Mouse (Mus musculus): Measurements from ENCODE around the gene Coq8b. TPM values are rescaled to one million over a fixed set of nuclear protein-coding genes. Genes with fewer than 3 reads are reported as not detected.
A peak's percentile ranks its signal among the peaks of the same experiment; 100 is the strongest.

Coq8b gene
- polyA plus RNA-seq, 1 experiment from 2014 or later = 26.4 TPM

DNA sequence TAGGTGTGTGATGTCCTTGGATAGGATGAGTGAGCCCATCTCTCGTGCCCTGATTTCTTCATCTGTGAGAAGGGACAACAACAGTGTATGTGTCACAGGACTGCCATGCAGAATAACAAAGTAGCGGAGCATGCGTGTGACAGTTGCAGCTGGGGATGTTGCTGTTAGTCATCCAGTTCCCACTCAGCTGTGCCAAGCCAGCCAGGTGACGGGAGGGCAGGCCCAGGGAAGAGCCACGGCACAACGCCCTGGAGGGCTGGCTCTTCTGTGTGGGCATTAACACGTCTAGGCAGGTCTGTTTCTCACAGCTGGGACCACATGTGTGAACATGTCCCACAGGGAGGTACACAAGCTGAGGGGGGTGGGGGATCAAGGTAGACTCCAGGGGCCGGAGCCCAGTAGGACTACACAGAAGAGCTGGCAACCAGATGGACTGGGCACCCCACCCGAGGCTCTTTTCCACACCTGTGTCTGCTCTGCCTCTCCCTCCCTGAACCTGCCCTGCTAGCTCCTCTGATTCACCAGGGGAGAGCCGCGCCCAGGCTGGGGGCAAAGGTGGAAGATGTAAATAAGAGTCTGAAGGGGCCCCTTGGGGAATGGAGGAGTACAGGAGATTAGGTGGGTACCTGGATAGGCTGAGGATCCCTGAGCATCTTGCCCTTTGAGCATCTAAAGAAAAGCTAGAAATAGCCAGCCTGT, 7.8 kb upstream of the Coq8b start:
- Histone ChIP-seq H3K4me2 (ENCODE audit: low read depth, low read length) (peak overlapping the region; percentile 76), H3K4me1 (ENCODE audit: control insufficient read depth, insufficient read depth, low read length) (peaks cover 41% of the 10 kb centered on the region), H3K36me3 (ENCODE audit: control insufficient read depth, insufficient read depth, low read length) (no peaks in the 10 kb centered on the region), H3K27me3 (ENCODE audit: control insufficient read depth, insufficient read depth, low read length) (no peaks in the 10 kb centered on the region), H3K9me3 (replicated peaks; ENCODE audit: control insufficient read depth, low read length) (no peaks in the 10 kb centered on the region), H3K9ac (ENCODE audit: low read length) (peak overlapping the region; percentile 32), H3K27ac (ENCODE audit: low read length) (peak overlapping the region; percentile 77), H3K4me3 (replicated peaks; ENCODE audit: low read length) (peak overlapping the region; percentile 91)
- peak; percentile 64 for ATAC-seq (ENCODE audit: insufficient read depth, low FRiP score)
- 46% methylated on average over 11 of the region's 11 CpGs for WGBS

DNA sequence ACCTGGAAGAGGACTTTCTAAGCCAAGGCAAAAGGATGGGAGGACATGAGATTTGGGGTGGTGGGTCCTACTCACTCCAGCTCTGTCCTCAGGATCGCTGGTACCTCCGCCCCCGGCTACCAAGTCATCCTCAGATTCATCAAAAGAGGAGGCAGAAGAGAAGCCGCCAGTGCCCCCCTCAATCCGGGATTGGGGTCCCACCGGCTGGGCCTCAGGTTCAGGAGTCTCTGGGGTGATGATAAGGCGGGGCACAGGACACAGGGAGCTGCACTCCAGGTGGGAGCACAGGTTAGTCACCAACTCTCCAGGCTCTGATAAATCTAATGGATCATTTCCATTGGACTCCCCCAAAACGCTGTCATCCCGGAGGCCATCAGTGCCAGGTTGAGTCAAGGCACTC, 5.5 kb upstream of the Coq8b start:
- Histone ChIP-seq H3K4me2 (ENCODE audit: low read depth, low read length) (peak overlapping the region; percentile 76), H3K27ac (ENCODE audit: low read length) (peak overlapping the region; percentile 92; the same call in 1 of the 2 replicates), H3K4me3 (replicated peaks; ENCODE audit: low read length) (peak overlapping the region; percentile 91), H3K27me3 (ENCODE audit: control insufficient read depth, insufficient read depth, low read length) (no peaks in the 10 kb centered on the region), H3K9ac (ENCODE audit: low read length) (peak overlapping the region; percentile 91), H3K4me1 (ENCODE audit: control insufficient read depth, insufficient read depth, low read length) (peaks cover 41% of the 10 kb centered on the region), H3K9me3 (replicated peaks; ENCODE audit: control insufficient read depth, low read length) (no peaks in the 10 kb centered on the region), H3K36me3 (ENCODE audit: control insufficient read depth, insufficient read depth, low read length) (no peaks in the 10 kb centered on the region)
- WGBS = 16% methylated on average over 9 of the region's 9 CpGs
- ATAC-seq (ENCODE audit: insufficient read depth, low FRiP score) = no peak

GRCm38 (mm10) chr7:27227676-27228075, 5.1 kb upstream of the Coq8b start:
- no peaks in the 10 kb centered on the region for H3K36me3 ChIP-seq (ENCODE audit: control insufficient read depth, insufficient read depth, low read length)
- H3K9me3 ChIP-seq (replicated peaks; ENCODE audit: control insufficient read depth, low read length) = no peaks in the 10 kb centered on the region
- 2% methylated on average over 10 of the region's 10 CpGs for WGBS
- peaks cover 41% of the 10 kb centered on the region for H3K4me1 ChIP-seq (ENCODE audit: control insufficient read depth, insufficient read depth, low read length)
- H3K27me3 ChIP-seq (ENCODE audit: control insufficient read depth, insufficient read depth, low read length) = no peaks in the 10 kb centered on the region
- peak overlapping the region; percentile 76 for H3K4me2 ChIP-seq (ENCODE audit: low read depth, low read length)
- peak overlapping the region; percentile 92 for H3K27ac ChIP-seq (ENCODE audit: low read length)
- H3K9ac ChIP-seq (ENCODE audit: low read length) = peak overlapping the region; percentile 91
- H3K4me3 ChIP-seq (replicated peaks; ENCODE audit: low read length) = peak overlapping the region; percentile 91
- ATAC-seq (ENCODE audit: insufficient read depth, low FRiP score) = no peak

DNA sequence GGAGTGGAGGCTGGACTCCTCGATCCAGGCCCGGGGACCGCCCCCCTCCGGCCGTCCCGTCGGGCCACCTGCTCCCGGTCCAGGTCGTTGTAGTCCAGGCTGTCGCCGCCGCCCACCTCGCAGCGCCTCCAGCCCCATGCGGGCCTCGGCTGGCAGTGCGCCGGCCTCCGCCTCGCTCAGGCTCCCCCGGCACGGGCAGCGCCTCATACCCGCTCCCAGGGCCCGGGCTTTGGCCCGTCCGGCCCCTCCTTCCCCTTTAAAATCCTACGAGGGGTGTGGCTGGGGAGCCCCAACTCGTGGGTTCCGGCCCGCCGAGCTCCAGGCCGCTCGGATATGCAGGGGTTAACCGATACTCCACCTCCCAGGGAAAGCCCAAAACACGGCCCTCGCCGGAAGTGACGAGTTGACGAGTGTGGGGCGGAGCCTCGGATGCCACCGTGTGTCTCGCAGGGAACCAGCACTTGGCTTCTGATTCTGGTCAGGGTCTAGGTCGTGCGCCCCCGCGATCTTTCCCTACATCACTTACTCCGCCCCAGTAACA, 4.5 kb upstream of the Coq8b start, which contains the start of gene Itpkc:
Gene Itpkc (minus strand): TSS at position 381 of the 541 bp plus-strand sequence.
- under 1% methylated on average over 49 of the region's 49 CpGs for WGBS
- H3K36me3 ChIP-seq (ENCODE audit: control insufficient read depth, insufficient read depth, low read length) = no peaks in the 10 kb centered on the region
- peaks cover 42% of the 10 kb centered on the region for H3K4me1 ChIP-seq (ENCODE audit: control insufficient read depth, insufficient read depth, low read length)
- H3K4me2 ChIP-seq (ENCODE audit: low read depth, low read length) = peak within 1 kb of the TSS; percentile 76
- peak; percentile 87 for ATAC-seq (ENCODE audit: insufficient read depth, low FRiP score)
- H3K9me3 ChIP-seq (replicated peaks; ENCODE audit: control insufficient read depth, low read length) = no peaks in the 10 kb centered on the region
- peak within 1 kb of the TSS; percentile 92 for H3K27ac ChIP-seq (ENCODE audit: low read length)
- H3K27me3 ChIP-seq (ENCODE audit: control insufficient read depth, insufficient read depth, low read length) = no peaks in the 10 kb centered on the region
- H3K4me3 ChIP-seq (replicated peaks; ENCODE audit: low read length) = peak within 1 kb of the TSS; percentile 91
- peak within 1 kb of the TSS; percentile 91 for H3K9ac ChIP-seq (ENCODE audit: low read length)

DNA sequence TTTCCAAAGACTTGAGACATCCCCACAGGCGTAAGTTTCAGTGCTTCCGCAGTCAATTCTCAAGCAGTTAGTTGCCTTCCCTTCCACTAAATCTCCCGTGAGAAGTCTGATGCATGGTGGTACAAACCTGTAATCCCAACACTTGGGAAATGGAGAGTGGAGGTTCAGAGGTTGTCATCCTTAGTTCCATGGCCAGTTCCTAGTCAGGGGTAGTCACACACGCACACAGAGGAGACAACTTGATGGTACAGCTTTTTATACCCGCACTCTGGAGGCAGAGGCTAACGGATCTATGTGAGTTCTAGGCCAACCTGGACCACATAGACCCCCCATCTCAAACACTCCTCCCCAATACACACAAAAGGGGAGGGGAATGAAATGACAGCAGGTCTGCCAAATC, 4.0 kb upstream of the Coq8b start:
- peaks cover 45% of the 10 kb centered on the region for H3K4me1 ChIP-seq (ENCODE audit: control insufficient read depth, insufficient read depth, low read length)
- peak overlapping the region; percentile 91 for H3K9ac ChIP-seq (ENCODE audit: low read length)
- peak overlapping the region; percentile 76 for H3K4me2 ChIP-seq (ENCODE audit: low read depth, low read length)
- H3K9me3 ChIP-seq (replicated peaks; ENCODE audit: control insufficient read depth, low read length) = no peaks in the 10 kb centered on the region
- no peak for ATAC-seq (ENCODE audit: insufficient read depth, low FRiP score)
- no peaks in the 10 kb centered on the region for H3K27me3 ChIP-seq (ENCODE audit: control insufficient read depth, insufficient read depth, low read length)
- 9% methylated on average over 6 of the region's 6 CpGs for WGBS
- peak overlapping the region; percentile 91 for H3K4me3 ChIP-seq (replicated peaks; ENCODE audit: low read length)
- no peaks in the 10 kb centered on the region for H3K36me3 ChIP-seq (ENCODE audit: control insufficient read depth, insufficient read depth, low read length)
- H3K27ac ChIP-seq (ENCODE audit: low read length) = peak overlapping the region; percentile 92

DNA sequence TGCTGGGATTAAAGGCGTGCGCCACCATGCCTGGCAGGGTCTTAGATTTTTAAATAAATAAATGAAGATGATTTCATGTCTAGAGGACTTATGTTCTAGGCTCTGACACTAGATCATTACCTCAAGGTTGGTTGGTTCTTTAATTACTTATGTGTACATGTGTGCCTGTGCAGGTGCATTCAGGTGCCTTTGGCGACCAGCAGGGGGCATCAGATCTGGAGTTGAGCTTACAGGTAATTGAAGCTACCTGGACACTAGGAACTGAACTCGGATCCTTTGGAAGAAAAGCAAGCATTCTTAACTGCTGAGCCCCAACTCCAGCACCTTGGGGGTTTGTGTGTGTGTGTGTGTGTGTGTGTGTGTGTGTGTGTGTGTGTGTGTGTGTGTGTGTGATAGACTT, 2.0 kb upstream of the Coq8b start:
- no peak for ATAC-seq (ENCODE audit: insufficient read depth, low FRiP score)
- Histone ChIP-seq H3K9me3 (replicated peaks; ENCODE audit: control insufficient read depth, low read length) (no peaks in the 10 kb centered on the region), H3K9ac (ENCODE audit: low read length) (no peak overlapping the region), H3K4me3 (replicated peaks; ENCODE audit: low read length) (no peak overlapping the region), H3K27me3 (ENCODE audit: control insufficient read depth, insufficient read depth, low read length) (no peaks in the 10 kb centered on the region), H3K4me2 (ENCODE audit: low read depth, low read length) (no peak overlapping the region), H3K36me3 (ENCODE audit: control insufficient read depth, insufficient read depth, low read length) (no peaks in the 10 kb centered on the region), H3K27ac (ENCODE audit: low read length) (no peak overlapping the region), H3K4me1 (ENCODE audit: control insufficient read depth, insufficient read depth, low read length) (peaks cover 28% of the 10 kb centered on the region)
- 82% methylated on average over 4 of the region's 4 CpGs for WGBS

DNA sequence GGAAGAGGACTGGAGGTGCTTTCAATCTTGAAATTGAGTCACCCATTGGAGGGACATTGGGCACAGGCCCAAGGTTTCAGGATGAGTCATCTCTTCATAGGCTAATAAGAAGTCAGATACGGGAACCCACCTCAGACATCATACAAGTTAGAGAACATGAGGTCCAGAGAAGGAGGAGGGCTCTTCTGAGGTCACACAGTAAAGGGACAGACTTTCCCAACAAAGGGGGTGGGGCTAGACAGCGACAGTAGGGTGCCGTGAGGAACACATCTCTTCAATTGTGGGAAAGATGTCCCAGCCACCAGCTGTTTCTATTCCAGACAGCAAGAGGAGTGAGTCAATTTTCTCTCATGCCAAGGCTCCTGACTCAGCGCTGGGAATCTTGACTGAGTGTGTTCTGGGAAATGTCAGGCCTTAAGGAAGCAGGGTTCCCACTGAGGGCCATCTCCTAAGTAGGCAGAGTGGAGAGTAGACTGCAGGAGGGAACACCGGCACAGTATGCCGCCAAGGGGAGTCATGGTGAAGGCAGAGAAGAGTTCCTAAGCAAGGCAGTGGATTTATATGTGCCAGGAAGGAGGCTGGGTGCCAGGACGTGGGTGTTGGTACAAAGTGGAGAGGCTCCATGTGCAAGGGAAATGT, 1.0 kb upstream of the Coq8b start:
- no peaks in the 10 kb centered on the region for H3K27me3 ChIP-seq (ENCODE audit: control insufficient read depth, insufficient read depth, low read length)
- H3K27ac ChIP-seq (ENCODE audit: low read length) = peak overlapping the region; percentile 58
- peaks cover 18% of the 10 kb centered on the region for H3K4me1 ChIP-seq (ENCODE audit: control insufficient read depth, insufficient read depth, low read length)
- 51% methylated on average over 7 of the region's 7 CpGs for WGBS
- H3K36me3 ChIP-seq (ENCODE audit: control insufficient read depth, insufficient read depth, low read length) = no peaks in the 10 kb centered on the region
- no peak overlapping the region for H3K9ac ChIP-seq (ENCODE audit: low read length)
- no peak for ATAC-seq (ENCODE audit: insufficient read depth, low FRiP score)
- H3K4me2 ChIP-seq (ENCODE audit: low read depth, low read length) = no peak overlapping the region
- no peak overlapping the region for H3K4me3 ChIP-seq (replicated peaks; ENCODE audit: low read length)
- H3K9me3 ChIP-seq (replicated peaks; ENCODE audit: control insufficient read depth, low read length) = no peaks in the 10 kb centered on the region

DNA sequence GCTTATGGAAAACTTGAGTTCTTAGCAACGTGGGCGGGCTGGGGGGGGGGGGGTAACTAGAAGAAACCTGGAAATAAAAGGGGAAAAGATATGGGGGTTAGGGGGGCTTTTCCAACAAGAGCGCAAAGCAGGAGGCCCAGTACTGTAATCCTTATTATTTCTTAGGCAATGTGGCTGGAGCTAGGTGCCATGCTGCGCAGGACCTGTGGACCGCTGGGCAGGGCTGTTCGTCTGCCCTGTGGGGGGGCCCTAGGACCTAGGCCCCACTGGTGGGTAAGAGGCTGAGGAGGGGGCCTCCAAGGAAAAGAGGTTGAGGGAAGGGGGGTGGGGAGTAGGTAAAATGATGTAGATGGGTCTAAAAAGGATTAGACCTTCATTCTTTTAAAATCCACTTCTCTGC, 477 bp downstream of the Coq8b start:
- WGBS = 7% methylated on average over 6 of the region's 6 CpGs
- Histone ChIP-seq H3K27ac (ENCODE audit: low read length) (peak overlapping the region; percentile 43), H3K9me3 (replicated peaks; ENCODE audit: control insufficient read depth, low read length) (no peaks in the 10 kb centered on the region), H3K4me1 (ENCODE audit: control insufficient read depth, insufficient read depth, low read length) (peaks cover 16% of the 10 kb centered on the region), H3K27me3 (ENCODE audit: control insufficient read depth, insufficient read depth, low read length) (no peaks in the 10 kb centered on the region), H3K9ac (ENCODE audit: low read length) (peak overlapping the region; percentile 76), H3K4me3 (replicated peaks; ENCODE audit: low read length) (peak overlapping the region; percentile 72), H3K4me2 (ENCODE audit: low read depth, low read length) (peak overlapping the region; percentile 80), H3K36me3 (ENCODE audit: control insufficient read depth, insufficient read depth, low read length) (0 out of 2 replicates have a peak, but pooled peaks cover 2% of the 10 kb centered on the region)
- ATAC-seq (ENCODE audit: insufficient read depth, low FRiP score) = no peak

- H3K9me3 ChIP-seq (replicated peaks; ENCODE audit: control insufficient read depth, low read length) = no peaks in the 10 kb centered on the region
- WGBS = 92% methylated on average over 2 of the region's 2 CpGs
Observed at GRCm38 (mm10) chr7:27235726-27236125, 2.9 kb downstream of the Coq8b start.

More at GRCm38 (mm10) chr7:27235726-27236125, 2.9 kb downstream of the Coq8b start:
- H3K4me1 ChIP-seq (ENCODE audit: control insufficient read depth, insufficient read depth, low read length) = peaks cover 12% of the 10 kb centered on the region
- no peak overlapping the region for H3K9ac ChIP-seq (ENCODE audit: low read length)
- no peak overlapping the region for H3K4me3 ChIP-seq (replicated peaks; ENCODE audit: low read length)
- no peak for ATAC-seq (ENCODE audit: insufficient read depth, low FRiP score)
- 0 out of 2 replicates have a peak, but pooled peaks cover 7% of the 10 kb centered on the region for H3K36me3 ChIP-seq (ENCODE audit: control insufficient read depth, insufficient read depth, low read length)
- no peaks in the 10 kb centered on the region for H3K27me3 ChIP-seq (ENCODE audit: control insufficient read depth, insufficient read depth, low read length)
- H3K4me2 ChIP-seq (ENCODE audit: low read depth, low read length) = no peak overlapping the region
- H3K27ac ChIP-seq (ENCODE audit: low read length) = no peak overlapping the region
